Mouse (Mus musculus) forebrain, embryonic 14.5 days (tissue): ENCODE measurements around the gene Agtrap. TPM values are rescaled to one million over a fixed set of nuclear protein-coding genes. Genes with fewer than 3 reads are reported as not detected.
"Not testable (repeated sequence)": the region's sequence is repeated elsewhere in the genome, so short reads cannot be mapped to it uniquely, and the experiment has no call there.

Experiments used
- ATAC-seq: fragments of 200-750 bp; cut with Nextera tagmentation; 2 replicates; pipeline ENCODE4 v1.8.0; 2017; ENCODE audit warnings: mild to moderate bottlenecking, moderate library complexity
- DNase-seq: peaks from one replicate; pipeline ENCODE4 v3.0.0-alpha.2; 2015; ENCODE audit warnings: low spot score
- H3K27ac ChIP-seq: fragments of 300-500 bp; sonication (generic); 2 replicates; pipeline ENCODE4 v1.5.1; 2014; ENCODE audit warnings: low read depth, mild to moderate bottlenecking, control low read depth, low read length, moderate library complexity
- H3K27me3 ChIP-seq: fragments of 300-500 bp; sonication (generic); replicated peaks from 2 replicates; pipeline ENCODE4 v1.6.1; 2014; ENCODE audit warnings: low read length, control low read depth, mixed read lengths; ENCODE audit not compliant: control insufficient read depth, insufficient read depth
- H3K36me3 ChIP-seq: fragments of 300-500 bp; sonication (generic); 2 replicates; pipeline ENCODE4 v1.6.1; 2014; ENCODE audit warnings: low read length, control low read depth; ENCODE audit not compliant: control insufficient read depth, insufficient read depth
- H3K4me1 ChIP-seq: fragments of 300-500 bp; sonication (generic); 2 replicates; pipeline ENCODE4 v1.6.1; 2014; ENCODE audit warnings: antibody characterized with exemption, low read length, control low read depth; ENCODE audit not compliant: control insufficient read depth, insufficient read depth
- H3K4me2 ChIP-seq: fragments of 300-500 bp; sonication (generic); 2 replicates; pipeline ENCODE4 v1.6.1; 2014; ENCODE audit warnings: mild to moderate bottlenecking, control low read depth, low read length
- H3K4me3 ChIP-seq: fragments of 300-500 bp; sonication (generic); 2 replicates; pipeline ENCODE4 v1.5.1; 2014; ENCODE audit warnings: low read depth, low read length, control low read depth
- H3K9ac ChIP-seq: fragments of 300-500 bp; sonication (generic); 2 replicates; pipeline ENCODE4 v1.6.1; 2014; ENCODE audit warnings: mild to moderate bottlenecking, low read length, control low read depth, moderate library complexity
- H3K9me3 ChIP-seq: fragments of 300-500 bp; sonication (generic); replicated peaks from 2 replicates; pipeline ENCODE4 v1.6.1; 2016; ENCODE audit warnings: low read length, control low read depth, mixed read lengths; ENCODE audit not compliant: control insufficient read depth
- WGBS: fragments of 180-500 bp; shearing (Covaris S2); extraction: QIAGEN DNeasy Blood & Tissue Kit; methylation state at CpG from one replicate; pipeline ENCODE4 v1.1.7; 2014; 5-methylcytosine and 5-hydroxymethylcytosine counted together
- polyA plus RNA-seq: library from polyadenylated mRNA; unstranded; fragments of >200 nt; fragmentation: Nextera tagmentation; extraction: Ambion mirVana; gene quantifications from 2 replicates; pipeline ENCODE4 v1.2.1, GENCODE M21; 2014

Gene Agtrap
- polyA plus RNA-seq, 1 experiment from 2014 or later, result 5.7 TPM

- peak overlapping the region; percentile 9; the same call in 1 of the 2 replicates for H3K4me2 ChIP-seq
These were observed 34.8 kb upstream of the Agtrap start for GRCm38 (mm10) chr4:148122694-148123066.

GRCm38 (mm10) chr4:148121982-148122693 is 34.3 kb upstream of the Agtrap start:
- 2% methylated on average over 6 of the region's 6 CpGs for WGBS
- Histone ChIP-seq H3K27me3 (no peaks in the 10 kb centered on the region), H3K4me3 (no peak overlapping the region), H3K4me2 (peak overlapping the region; percentile 9; the same call in 1 of the 2 replicates), H3K36me3 (no peaks in the 10 kb centered on the region), H3K9ac (no peak overlapping the region; the same call in 1 of the 2 replicates), H3K9me3 (no peaks in the 10 kb centered on the region), H3K4me1 (peaks cover 32% of the 10 kb centered on the region), H3K27ac (peak overlapping the region; percentile 90)
- ATAC-seq (peak; percentile 87), DNase-seq (peak; percentile 90)

More at GRCm38 (mm10) chr4:148122694-148123066, 34.8 kb upstream of the Agtrap start:
- no peak for ATAC-seq
- Histone ChIP-seq H3K27me3 (no peaks in the 10 kb centered on the region), H3K9ac (no peak overlapping the region), H3K36me3 (no peaks in the 10 kb centered on the region), H3K4me1 (peaks cover 34% of the 10 kb centered on the region), H3K9me3 (no peaks in the 10 kb centered on the region), H3K27ac (peak overlapping the region; percentile 90), H3K4me3 (no peak overlapping the region)
- peak; percentile 56 for DNase-seq
- WGBS, result 52% methylated on average over 3 of the region's 3 CpGs

- H3K9me3 ChIP-seq, result no peaks in the 10 kb centered on the region
- WGBS, result 36% methylated on average over 4 of the region's 4 CpGs
- no peak overlapping the region for H3K4me3 ChIP-seq
- H3K4me2 ChIP-seq, result peak overlapping the region; percentile 2; the same call in 1 of the 2 replicates
- no peaks in the 10 kb centered on the region for H3K36me3 ChIP-seq
- peak overlapping the region; percentile 90 for H3K27ac ChIP-seq
- DNase-seq (peak; percentile 94), ATAC-seq (peak; percentile 73)
- H3K4me1 ChIP-seq, result peaks cover 27% of the 10 kb centered on the region
- no peaks in the 10 kb centered on the region for H3K27me3 ChIP-seq
- H3K9ac ChIP-seq, result no peak overlapping the region
These were observed 33.5 kb upstream of the Agtrap start for GRCm38 (mm10) chr4:148121362-148121761.

GRCm38 (mm10) chr4:148120555-148120954 is 32.7 kb upstream of the Agtrap start:
- no peaks in the 10 kb centered on the region for H3K9me3 ChIP-seq
- 0 out of 2 replicates have a peak overlapping the region, but pooled peaks have one; percentile 7 for H3K4me2 ChIP-seq
- H3K27ac ChIP-seq, result peak overlapping the region; percentile 90
- H3K9ac ChIP-seq, result no peak overlapping the region
- DNase-seq (peak; percentile 53), ATAC-seq (no peak)
- H3K4me3 ChIP-seq, result no peak overlapping the region
- no peaks in the 10 kb centered on the region for H3K27me3 ChIP-seq
- H3K4me1 ChIP-seq, result peaks cover 25% of the 10 kb centered on the region
- 64% methylated on average over 9 of the region's 9 CpGs for WGBS
- H3K36me3 ChIP-seq, result 0 out of 2 replicates have a peak, but pooled peaks cover under 1% of the 10 kb centered on the region

- not testable (repeated sequence) for H3K27me3 ChIP-seq, H3K4me3 ChIP-seq, ATAC-seq, H3K4me2 ChIP-seq, H3K36me3 ChIP-seq, H3K9ac ChIP-seq, H3K27ac ChIP-seq, H3K9me3 ChIP-seq, DNase-seq
- WGBS, result 89% methylated on average over 9 of the region's 9 CpGs
- H3K4me1 ChIP-seq, result peaks cover 25% of the 10 kb centered on the region
These were observed 31.7 kb upstream of the Agtrap start for GRCm38 (mm10) chr4:148119578-148119977.

- H3K4me3 ChIP-seq, result no peak overlapping the region
- no peak for DNase-seq
- H3K36me3 ChIP-seq, result peaks cover 16% of the 10 kb centered on the region
- no peak for ATAC-seq
- H3K9ac ChIP-seq, result no peak overlapping the region
- H3K9me3 ChIP-seq, result no peaks in the 10 kb centered on the region
- peaks cover 17% of the 10 kb centered on the region for H3K4me1 ChIP-seq
- WGBS, result 78% methylated on average over 4 of the region's 4 CpGs
- no peak overlapping the region for H3K27ac ChIP-seq
- H3K4me2 ChIP-seq, result no peak overlapping the region
- H3K27me3 ChIP-seq, result no peaks in the 10 kb centered on the region
These were observed 29.6 kb upstream of the Agtrap start for GRCm38 (mm10) chr4:148117392-148117791.

GRCm38 (mm10) chr4:148116657-148117056 is 28.8 kb upstream of the Agtrap start:
- Histone ChIP-seq H3K9ac (no peak overlapping the region), H3K4me3 (no peak overlapping the region), H3K4me1 (peaks cover 11% of the 10 kb centered on the region), H3K4me2 (no peak overlapping the region), H3K27me3 (no peaks in the 10 kb centered on the region), H3K36me3 (peaks cover 21% of the 10 kb centered on the region), H3K9me3 (no peaks in the 10 kb centered on the region), H3K27ac (no peak overlapping the region)
- ATAC-seq (no peak), DNase-seq (no peak)
- 78% methylated on average over 4 of the region's 4 CpGs for WGBS

GRCm38 (mm10) chr4:148115467-148115866 is 27.6 kb upstream of the Agtrap start:
- DNase-seq (no peak), ATAC-seq (peak; percentile 40)
- Histone ChIP-seq H3K9me3 (no peaks in the 10 kb centered on the region), H3K4me1 (peaks cover 1% of the 10 kb centered on the region; the same call in 1 of the 2 replicates), H3K9ac (peak overlapping the region; percentile 1), H3K4me2 (0 out of 2 replicates have a peak overlapping the region, but pooled peaks have one; percentile 9), H3K4me3 (no peak overlapping the region), H3K36me3 (peaks cover 27% of the 10 kb centered on the region), H3K27me3 (no peaks in the 10 kb centered on the region), H3K27ac (0 out of 2 replicates have a peak overlapping the region, but pooled peaks have one; percentile 3)
- 7% methylated on average over 15 of the region's 15 CpGs for WGBS
